Mouse (Mus musculus) adrenal gland, adult 18-20 months (tissue): ENCODE measurements around the gene Galnt18. TPM values are rescaled to one million over a fixed set of nuclear protein-coding genes. Genes with fewer than 3 reads are reported as not detected.

Source experiments
- DNase-seq, 2 experiments: peaks; one replicate each; pipeline ENCODE4 v3.0.0; 2021 to 2022; ENCODE audit warnings: low spot score in 2 of 2
- total RNA-seq, 2 experiments: library from RNA; stranded (reverse); gene quantifications; 1 replicate in 1 of 2; 2 replicates in 1 of 2; pipeline ENCODE4 v1.2.3; 2021

Gene Galnt18
- total RNA-seq, 2 experiments from 2014 or later: 13.2 to 16.8 TPM

- DNase-seq: no peak
Observed at GRCm38 (mm10) chr7:111718900-111719299, 60.9 kb downstream of the Galnt18 start.

GRCm38 (mm10) chr7:111714639-111715360, 65.0 kb downstream of the Galnt18 start:
- no peak for DNase-seq

DNA sequence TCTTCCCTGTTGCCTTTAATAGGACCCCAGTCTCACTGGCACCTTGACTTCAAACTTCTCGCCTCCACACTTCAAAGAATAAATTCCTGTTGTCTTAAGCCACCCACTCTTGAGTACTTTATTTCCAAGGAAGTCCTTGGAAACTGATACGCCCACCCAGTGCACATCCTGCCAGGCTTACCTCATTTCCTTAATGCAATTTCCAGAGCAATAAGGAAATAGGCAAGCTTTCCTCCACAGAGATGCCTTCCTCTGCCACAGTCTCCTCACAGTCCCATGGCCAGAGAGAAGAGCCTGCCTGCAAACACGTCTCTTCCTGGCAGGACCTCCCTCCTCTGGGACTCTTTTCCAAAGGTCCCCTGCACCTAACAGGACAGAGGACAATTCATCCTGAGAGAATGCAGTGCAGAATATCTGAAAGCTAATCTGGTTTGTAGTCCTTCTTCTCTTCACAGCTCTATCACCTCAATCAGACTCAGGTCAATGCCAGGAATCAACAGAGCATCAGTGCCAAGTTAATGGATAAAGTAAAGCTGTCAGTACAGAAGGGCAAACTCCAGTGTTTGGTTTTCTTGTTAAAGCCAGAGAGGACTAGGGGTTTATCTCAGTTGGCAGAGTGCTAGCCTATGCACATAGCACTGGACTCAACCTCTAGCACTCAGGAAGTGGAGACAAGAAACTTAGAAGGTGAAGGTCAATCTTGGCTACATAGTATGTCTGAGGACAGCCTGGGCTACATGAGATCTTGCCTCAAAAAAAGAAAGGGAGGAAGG, 65.8 kb downstream of the Galnt18 start:
- DNase-seq: no peak

DNA sequence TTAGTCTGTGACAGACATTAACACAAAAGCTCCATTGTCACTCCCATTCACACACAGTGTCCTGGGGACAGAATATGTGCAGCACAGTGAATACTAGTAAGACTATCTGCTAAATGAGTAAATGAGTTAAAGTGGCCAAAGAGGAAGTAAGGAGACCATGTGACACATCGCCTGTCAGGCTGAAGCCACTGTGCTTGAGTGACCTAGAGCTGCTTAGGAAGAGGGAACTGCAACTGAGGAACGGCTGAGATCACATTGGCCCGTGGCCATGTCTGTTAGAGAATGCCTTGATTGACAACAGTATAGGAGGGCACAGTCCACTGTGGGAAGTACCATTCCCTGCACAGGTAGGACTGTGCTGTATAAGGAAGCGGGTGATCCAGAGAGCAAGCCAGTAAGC, 67.0 kb downstream of the Galnt18 start:
- no peak for DNase-seq

DNA sequence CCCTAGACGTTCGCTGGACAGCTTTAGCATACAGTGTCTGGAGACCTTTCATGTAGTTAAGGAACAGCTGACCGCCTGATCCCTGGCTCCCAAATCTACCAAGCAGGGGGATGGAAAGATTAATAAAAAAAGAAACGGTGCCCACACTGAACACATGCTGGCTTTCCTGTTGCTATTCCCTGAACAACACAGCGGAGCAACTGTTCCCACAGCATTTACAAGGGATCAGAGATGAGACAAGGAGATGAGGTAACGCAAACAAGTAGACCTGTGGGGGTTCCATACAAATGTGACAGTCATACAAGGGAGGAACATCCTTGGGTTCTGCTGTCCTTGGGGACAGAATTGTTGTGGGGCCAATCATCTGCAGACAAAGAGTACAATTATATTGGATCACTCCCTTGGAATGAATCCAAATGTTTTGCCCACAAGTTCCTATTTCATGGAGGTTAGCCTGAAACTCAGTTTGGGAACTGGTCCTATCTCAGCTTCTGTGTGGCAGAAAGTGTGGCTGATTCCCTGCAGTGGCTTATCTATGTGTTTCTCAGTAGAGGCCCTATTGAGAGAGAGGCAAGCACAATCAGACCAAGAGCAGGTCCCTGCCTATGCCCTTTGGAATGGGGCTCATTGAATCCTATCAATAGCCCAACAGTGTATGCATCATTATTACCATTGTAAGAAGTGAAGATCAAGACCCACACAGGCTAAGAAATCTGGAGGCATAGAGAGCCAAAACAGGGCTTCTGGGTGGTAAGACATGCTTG, 68.5 kb downstream of the Galnt18 start:
- no peak for DNase-seq

DNA sequence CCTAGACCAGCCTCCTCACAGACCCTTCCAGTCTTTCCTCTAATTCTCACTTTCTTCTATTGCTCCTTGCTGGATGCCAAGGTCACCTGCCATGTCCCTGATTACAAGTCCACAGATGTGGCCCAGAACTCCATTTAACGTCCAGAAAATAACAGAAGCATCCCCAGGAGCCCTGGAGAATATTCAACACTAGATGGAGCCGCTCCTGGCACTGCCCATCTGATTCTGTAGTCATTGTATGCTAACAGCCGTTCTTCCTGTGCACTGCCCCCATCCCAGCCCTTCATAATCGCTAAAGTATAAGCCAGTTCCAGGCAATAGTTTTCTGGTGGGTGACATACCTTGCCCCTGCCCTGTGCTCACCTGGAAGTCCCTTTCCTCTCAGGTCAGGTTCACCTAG, 69.5 kb downstream of the Galnt18 start:
- no peak for DNase-seq

DNA sequence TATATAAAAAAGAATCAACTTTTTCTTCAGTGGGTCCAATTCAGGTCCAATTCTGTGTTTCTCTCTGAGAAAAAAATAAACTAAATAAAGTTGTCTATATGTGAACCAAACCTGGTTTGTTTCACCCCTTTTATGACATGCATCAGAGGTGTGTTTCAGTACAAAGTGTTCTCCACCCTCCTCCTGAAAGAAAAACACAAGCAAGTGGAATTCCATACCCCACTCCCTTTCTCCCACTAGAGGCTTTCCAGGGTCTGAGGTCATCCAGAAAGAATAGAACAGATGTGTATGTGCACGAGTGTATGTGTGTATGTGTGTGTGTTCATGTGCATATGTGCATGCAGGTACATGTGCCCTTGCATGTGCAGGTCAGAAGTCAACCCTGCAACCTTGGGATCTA, 71.2 kb downstream of the Galnt18 start:
- DNase-seq: no peak

GRCm38 (mm10) chr7:111702961-111703360, 76.8 kb downstream of the Galnt18 start:
- DNase-seq: no peak

GRCm38 (mm10) chr7:111701788-111702187, 78.0 kb downstream of the Galnt18 start:
- no peak for DNase-seq

DNA sequence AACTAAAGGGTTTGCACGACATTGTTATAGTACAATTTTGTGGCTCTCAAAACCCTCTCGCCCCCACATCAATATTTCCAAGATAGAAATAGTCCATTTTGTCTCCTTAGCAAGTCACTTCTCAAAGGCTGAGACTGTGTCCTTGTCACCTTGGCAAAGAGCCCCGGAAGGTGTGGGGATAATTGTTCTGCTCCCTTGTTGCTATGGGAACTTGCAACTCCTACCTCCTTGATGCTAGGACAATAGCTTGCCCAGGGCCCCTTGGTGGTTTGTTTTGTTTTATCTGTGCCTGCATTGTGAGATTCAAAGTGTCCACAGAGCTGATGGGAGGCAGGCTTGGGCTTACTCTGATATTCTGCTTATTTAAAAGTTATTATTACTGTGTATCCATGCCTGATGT, 80.3 kb downstream of the Galnt18 start:
- DNase-seq: no peak

- no peak for DNase-seq
Observed at GRCm38 (mm10) chr7:111696226-111696625, 83.6 kb downstream of the Galnt18 start.

DNA sequence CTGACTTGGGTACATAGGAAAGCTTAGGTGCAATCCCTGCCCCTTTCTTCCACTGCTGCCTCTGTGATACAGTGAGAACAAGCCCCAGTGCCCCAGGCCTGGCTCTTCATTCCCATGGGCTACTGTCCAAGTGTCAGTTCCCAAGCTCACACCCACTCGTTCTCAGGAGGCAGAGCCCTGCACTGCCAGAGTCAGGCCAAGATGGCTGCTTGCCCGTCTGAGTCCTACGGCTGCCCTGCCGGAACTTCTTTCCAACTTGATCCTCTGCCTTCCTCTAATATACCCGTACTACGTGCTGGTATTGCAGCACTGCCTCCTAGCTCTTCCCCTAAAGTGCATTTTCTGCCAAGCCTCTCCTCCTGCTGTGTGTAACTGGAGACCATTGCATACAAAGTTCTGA, 85.5 kb downstream of the Galnt18 start:
- peak in 1 of 2 experiments; percentile 22 for DNase-seq

DNA sequence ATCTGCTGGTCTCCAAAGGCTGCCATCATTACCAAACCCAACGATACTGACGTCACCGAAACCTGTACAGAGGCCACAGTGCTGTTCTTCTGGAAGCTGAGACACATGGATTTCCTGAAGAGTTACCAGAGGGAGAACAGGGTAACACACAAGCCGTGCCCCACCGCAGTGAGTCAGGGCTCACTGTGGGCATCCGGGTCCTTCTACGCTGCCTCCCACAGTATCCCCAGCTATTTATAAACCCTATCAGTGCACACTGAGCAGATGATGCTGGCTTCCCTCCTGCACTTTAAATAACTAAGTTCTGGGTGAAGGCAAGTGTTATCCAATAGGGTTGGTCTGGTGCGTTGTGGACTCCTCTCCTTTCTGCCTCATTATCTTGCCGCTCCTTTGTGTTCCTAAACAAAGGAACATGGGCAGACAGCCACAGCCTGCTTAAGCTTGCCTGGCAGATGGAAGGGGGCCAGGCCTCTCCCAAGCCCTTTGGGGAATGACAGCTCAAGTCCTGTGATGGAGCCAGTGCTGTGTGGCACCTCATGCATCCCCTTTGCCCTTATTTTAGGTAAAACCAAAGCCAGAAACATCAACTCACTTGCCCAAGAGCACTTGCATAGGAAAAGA, 87.0 kb downstream of the Galnt18 start:
- no peak for DNase-seq

DNA sequence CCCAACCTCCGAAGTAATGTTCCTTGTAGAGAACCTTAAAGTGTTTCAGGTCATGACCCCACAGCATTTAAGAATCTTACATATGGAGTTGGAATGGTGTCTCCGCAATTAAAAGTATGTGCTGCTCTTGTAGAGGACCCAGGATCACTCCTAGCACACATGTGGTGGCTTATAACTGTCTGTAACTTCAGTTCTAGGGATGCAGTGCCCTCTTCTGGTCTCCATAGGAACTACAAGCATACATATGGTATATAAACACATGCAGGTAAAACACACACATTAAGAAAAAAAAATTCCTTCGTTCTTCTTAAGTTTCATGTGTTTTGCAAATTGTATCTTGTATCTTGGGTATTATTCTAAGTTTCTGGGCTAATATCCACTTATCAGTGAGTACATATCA, 99.7 kb downstream of the Galnt18 start:
- DNase-seq: no peak

DNA sequence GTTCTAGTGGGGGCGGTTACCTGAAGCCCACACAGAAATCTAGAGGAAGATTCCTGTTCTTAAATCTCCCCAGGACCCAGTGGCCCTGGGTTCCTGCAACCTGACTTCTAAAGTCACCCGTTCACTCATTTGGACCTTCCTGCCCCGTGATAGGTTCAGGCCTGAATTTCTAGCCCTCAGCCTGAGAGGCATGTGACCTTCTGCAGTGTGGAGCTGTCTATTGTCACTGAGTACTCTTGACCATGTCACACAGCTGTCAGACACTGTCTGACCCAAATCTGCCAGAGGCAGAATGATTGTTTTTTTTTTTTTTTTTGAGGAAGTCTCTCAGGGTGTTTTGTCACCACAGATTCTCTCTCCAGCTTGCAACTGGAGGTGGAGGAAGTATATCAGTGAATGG, 103.3 kb downstream of the Galnt18 start:
- DNase-seq: no peak

- DNase-seq: no peak
Observed at GRCm38 (mm10) chr7:111672467-111672866, 107.3 kb downstream of the Galnt18 start.

DNA sequence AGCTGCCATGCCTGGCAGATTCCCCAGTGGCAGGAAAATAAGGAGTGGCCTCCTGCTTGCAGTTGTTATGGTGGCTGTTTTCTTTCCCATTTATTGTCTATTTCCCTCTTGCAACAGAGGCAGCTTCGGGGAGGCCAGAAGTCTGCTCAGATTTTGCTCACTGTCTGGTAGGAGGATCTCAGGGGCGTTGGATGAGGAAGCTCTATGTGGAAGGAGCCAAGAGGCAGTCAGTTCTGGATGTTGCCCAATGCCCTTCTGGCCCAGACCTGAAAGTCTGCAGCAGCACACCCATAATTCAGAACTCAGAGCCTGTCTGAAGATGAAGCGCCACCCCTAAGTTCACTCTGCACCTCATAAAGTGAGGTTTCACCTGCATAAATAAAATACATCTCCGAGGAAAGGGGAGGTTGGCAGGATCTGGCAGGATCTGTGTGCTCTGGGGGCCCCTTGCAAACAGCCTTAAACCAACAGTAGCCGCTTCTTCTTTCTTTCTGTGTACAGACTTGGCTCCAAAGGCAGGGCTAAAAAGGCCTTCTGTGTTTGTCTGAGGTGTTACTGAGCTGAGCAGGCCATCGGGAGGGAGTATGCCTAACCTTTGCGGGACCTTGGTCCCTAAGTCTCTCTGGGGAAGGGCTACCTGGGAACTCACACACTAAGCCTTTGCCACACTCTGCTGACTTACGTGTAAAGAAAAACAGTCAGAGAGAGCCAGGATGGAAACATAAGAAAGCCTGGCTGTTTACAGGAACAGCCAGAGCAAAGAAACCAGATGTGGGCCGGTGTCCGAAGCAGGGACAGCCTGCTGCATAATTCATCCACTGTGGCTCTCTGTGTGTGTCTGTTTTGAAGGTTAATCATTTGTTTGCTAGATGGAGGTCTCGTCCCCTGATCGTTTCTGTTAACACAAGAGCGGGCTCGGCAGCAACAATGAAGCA, 116.4 kb downstream of the Galnt18 start:
- DNase-seq: no peak

- DNase-seq: no peak
Observed at GRCm38 (mm10) chr7:111658579-111658978, 121.2 kb downstream of the Galnt18 start.

DNA sequence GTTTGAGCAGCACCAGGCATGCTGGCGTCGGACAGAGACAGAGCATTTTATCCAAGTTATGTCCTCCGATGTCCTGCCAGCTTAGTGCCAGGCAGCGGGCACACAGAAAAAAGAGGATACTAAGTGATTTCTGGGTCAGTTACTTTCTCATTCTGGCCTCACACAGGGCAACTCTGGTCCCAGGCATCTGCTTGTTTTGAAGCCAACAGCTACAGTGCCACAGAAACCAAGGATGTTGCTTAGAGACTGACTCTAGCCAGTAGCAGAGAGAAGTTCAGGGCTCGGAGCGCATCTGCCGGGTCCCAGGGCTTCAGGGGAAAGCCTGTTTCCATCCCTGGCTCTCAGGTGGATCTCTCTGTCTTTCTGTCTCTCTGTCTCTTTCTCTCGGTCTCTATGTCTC, 124.8 kb downstream of the Galnt18 start:
- no peak for DNase-seq

- no peak for DNase-seq
Observed at GRCm38 (mm10) chr7:111654526-111654925, 125.3 kb downstream of the Galnt18 start.
